Mouse (Mus musculus): Measurements from ENCODE around the gene Phf13.

Phf13 gene

GRCm38 (mm10) chr4:151948497-151949471, 47.3 kb downstream of the Phf13 start:
- no peak for DNase-seq (ENCODE audit: low read depth, low spot score)

- no peak for DNase-seq (ENCODE audit: low read depth, low spot score)
Observed at GRCm38 (mm10) chr4:151946211-151946610, 49.8 kb downstream of the Phf13 start.
